Mouse (Mus musculus) neutrophil, adult 5-6 weeks (primary cell): ENCODE results near the gene Alpk3. TPM values are rescaled to one million over a fixed set of nuclear protein-coding genes. Genes with fewer than 3 reads are reported as not detected.
A peak's percentile ranks its signal among the peaks of the same experiment; 100 is the strongest.

ENCODE experiments used
- ATAC-seq: fragments of 151-379, 151-347 bp; 2 replicates; pipeline ENCODE4 v1.8.0; 2017; ENCODE audit warnings: mild to moderate bottlenecking, moderate TSS enrichment; ENCODE audit not compliant: insufficient number of reproducible peaks, poor library complexity, low FRiP score, severe bottlenecking; ENCODE audit errors: extremely low read depth
- total RNA-seq: library from RNA; stranded (forward); fragments of 200-1000 nt; gene quantifications from 2 replicates; pipeline ENCODE4 v1.2.3, GENCODE M21; 2017

The Alpk3 gene
- total RNA-seq: 0.12 and 0.25 TPM in 2 replicates

DNA sequence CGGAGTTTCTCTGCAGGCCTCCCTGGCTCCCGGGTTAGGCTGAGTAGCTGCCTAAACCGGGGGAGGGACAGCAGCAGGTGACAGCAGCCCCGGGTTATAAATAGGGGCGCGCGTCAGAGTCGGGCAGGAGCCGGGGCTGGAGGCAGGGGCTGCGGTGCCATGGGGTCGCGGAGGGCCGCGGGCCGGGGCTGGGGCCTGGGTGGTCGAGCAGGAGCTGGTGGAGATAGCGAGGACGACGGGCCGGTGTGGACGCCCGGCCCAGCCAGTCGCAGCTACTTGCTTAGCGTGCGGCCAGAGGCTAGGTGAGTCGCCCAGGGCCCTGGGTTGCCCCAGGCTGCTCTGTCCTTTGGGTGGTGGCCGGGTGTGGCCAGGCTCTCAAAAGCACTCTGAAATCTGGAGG is at the start of gene Alpk3:
Alpk3 (plus strand) TSS at position 130 of the 400 bp plus-strand sequence.
- ATAC-seq: no peak

DNA sequence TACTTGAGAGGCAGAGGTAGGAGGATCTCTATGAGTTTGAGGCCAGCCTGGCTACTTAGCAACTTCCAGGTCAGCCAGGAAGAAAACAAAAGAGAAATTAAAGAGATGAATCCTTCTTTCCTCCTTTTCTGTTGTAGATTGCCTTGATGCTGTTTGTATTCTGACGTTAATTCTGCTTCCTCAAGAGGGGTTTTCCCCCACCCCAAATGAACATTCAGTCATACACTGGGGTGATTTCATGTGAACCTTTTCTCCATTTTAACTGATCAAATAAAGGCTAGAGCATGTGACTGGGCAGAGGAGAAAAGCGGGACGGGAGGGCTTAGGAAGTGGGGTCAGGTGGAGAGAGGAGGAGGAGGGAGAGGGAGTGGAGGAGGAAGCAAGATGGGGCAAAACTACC is 49.1 kb upstream of the Alpk3 start:
- no peak for ATAC-seq

DNA sequence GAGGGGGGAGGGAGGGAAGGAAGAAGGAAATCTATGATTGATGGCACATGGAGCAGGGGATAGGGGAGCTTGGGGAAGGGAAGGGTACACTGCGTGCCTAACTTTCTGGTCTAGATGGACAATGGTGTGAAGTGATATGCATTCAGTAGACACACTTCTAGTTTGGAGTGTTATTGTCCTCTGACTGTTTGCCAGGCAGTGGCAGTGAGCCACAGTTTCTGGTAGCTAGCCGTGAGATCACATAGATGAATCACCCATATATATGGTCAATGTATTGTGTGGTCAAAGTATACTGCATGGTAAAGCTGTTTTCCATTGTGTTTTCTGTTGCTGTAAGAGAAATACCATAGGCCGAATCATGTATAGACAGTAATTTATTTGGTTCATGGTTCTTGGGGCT is 45.8 kb upstream of the Alpk3 start:
- no peak for ATAC-seq

DNA sequence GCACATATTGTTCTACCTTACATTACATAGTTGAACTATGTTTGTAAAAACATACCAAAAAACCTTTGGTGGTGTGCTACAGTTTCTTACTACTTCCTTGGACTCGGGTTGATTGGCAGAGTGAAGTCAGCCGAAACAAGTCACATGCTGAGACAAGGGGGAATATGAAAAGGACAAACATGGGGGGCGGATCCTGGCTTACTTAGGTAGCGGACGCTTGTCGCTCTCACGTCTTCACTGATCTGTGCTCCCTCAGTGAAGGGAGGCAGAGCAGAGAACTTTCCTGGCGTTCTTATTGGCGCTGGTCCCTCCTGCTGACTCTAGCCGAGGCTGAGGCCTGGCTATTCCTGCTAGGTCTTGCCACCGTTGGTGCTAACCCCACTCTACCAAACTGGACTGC is 37.1 kb upstream of the Alpk3 start:
- no peak for ATAC-seq

DNA sequence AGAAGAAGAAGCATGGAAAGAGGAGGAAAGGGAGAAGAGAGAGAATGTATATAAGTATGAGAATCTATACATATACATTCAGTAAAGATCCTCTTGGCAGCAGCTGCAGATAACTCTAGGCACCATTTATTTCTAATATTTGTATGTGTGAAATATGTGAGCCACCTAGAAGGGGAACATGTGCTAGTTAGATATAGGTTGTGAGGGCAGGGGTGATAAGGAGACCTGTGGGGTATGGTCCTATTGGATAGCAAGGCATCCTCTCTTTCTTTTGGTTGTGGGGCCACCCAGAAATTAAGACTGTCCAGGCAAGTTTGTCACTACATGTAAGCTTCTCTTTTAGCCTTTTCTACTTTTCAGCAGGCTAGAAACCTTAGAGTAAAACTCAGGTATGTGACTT is 34.7 kb upstream of the Alpk3 start:
- no peak for ATAC-seq

DNA sequence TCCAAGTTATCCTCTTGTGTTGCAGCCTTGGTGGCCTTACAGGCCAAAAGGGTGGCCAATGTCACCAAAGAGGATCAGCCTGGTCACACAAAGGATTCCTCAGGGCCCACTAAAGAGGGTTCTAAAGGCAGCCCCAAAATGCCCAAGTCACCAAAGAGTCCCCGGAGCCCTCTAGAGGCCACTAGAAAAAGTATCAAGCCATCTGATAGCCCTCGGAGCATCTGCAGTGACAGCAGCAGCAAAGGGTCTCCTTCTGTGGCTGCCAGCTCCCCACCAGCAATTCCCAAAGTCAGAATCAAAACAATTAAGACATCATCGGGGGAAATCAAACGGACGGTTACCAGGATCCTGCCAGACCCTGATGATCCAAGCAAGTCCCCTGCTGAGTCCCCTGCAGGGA is 33.3 kb upstream of the Alpk3 start:
- 0 out of 2 replicates have a peak, but pooled peaks have one; percentile 19 for ATAC-seq

DNA sequence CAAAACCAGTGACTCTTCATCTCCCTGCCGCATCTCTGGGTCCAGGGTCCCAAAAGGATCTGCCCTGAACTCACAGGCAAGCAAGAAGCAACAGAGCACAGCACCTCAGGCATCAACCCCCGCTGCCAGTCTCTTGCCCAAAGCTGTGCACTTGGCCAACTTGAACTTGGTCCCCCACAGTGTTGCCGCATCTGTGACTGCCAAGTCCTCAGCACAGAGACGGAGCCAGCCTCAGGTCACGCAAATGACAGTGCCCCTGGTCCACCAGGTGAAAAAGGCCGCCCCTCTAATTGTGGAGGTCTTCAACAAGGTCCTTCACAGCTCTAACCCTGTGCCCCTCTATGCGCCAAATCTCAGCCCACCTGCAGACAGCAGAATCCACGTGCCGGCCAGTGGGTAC is 32.7 kb upstream of the Alpk3 start:
- ATAC-seq: no peak

DNA sequence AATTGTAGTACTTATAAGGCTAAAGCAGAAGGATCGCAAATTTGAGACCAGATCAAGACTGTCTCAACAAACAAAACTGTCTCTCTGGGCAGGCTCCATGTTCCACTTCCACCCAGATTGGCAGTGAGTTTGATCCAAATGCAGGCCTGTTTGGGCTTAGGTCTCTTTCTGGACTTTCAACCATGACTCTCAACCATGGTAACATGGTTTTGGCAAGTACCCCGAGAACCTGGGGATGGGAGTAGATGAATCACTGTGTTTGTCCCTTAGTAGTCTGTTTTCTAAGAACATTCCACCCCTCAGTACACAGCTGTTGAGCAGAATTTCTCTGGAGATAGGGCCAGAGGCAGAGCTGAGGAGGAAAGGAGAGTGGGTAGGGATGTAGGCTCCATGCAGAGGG is 31.6 kb upstream of the Alpk3 start:
- ATAC-seq: no peak

DNA sequence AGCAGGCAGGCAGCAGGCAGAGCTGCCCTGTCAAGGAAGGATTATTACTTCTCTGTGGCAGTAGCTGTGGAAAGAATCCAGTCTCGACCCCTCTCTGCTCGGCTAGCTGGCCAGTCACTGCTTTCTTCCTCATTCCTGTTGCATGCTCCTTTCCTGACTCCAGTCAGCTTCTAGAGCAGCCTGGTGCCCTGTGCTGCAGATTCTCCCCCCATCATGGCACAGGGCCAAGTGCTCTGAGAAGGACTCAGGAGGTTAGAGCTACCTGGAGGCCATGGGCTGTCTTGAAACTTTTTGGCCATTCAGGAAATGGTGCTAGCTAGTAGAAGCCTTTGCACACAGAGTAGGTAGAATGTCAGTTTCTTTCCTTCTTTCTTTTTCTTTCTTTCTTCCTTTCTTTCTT is 17.7 kb upstream of the Alpk3 start:
- ATAC-seq: no peak

DNA sequence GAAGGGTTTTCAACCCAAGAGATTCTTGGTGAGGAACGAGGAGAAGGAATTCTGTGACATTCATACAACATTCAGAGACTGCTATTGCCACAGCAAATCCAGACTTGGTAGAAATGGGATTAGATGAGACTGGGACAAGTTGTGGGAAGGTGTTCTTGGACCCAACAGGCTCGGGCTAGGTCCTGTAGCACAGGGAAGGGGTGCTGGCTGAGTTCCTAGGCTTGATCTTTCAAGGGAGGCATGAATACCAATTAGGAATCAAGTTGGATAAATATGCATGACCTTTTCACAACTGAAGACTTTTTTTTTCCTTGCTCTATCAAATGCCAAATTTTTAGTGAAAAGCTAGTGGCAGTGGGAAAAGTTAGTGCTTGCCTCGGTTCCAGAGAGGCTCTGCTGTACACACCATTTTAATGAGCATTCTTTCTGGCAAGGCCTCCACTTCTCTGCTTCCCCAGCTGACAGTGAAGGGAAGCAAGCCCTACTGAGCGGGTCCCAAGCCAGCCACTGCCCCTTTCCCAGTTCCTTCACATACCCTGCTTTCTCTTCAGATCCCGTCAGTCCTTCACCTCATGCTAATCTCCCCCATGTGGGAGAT is 14.3 kb upstream of the Alpk3 start:
- no peak for ATAC-seq

DNA sequence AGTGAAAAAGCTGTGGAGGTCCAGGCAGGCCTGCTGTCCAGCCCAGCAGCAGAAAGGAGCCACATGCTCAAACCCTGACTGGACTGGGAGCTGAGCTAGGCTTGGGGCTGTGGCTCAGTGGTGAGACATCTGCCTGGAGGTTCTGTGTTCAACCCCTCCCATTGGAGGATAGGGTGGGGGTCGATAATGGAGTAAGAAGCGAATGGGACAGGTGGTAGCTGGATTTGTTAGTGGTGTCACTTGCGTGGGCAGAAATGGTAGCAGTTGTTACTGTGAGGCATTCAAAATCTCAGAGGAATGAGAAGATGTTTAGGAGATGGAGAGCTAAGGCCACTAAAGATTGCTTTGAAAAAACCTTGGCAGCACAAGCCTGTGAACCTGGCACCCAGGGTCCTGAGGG is 9.6 kb upstream of the Alpk3 start:
- no peak for ATAC-seq

DNA sequence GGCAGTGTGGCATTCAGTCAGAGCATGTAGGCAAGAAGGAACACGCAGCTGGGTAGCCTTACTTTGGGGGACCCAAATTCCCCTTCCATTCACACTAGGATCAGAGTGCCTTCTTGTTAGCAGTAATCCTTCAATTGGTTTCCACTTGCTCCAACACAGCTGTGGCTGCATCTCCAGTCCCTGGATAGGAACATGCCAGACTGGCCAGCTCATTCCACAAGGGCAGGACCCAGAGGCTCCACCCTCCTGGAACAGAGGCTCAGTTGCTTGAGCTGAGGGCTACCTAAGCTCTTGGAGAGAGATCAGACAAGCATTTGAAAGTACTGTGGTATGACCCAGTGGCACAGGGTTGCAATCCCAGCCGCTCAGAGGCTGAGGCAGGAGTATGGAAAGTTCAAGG is 8.9 kb upstream of the Alpk3 start:
- no peak for ATAC-seq

DNA sequence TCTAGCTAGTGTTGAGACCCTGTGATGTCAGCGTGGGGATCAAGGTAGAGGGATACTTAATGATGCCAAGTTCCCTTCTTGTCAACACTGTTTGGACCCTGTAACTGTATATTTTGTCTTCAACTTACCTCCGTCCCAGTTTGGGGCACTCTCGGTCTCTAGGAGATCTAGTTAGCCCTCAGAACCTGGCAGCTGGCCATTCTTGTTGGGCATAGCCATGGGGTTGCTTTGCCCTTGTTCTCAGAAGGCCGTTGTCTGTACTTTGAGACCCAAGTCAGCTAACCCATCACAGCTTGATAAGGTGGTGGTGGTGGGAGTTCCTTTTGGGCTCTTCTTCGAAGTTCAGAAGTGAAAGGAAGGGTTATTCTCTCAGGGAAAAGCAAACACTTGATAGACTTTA is 7.4 kb upstream of the Alpk3 start:
- no peak for ATAC-seq

DNA sequence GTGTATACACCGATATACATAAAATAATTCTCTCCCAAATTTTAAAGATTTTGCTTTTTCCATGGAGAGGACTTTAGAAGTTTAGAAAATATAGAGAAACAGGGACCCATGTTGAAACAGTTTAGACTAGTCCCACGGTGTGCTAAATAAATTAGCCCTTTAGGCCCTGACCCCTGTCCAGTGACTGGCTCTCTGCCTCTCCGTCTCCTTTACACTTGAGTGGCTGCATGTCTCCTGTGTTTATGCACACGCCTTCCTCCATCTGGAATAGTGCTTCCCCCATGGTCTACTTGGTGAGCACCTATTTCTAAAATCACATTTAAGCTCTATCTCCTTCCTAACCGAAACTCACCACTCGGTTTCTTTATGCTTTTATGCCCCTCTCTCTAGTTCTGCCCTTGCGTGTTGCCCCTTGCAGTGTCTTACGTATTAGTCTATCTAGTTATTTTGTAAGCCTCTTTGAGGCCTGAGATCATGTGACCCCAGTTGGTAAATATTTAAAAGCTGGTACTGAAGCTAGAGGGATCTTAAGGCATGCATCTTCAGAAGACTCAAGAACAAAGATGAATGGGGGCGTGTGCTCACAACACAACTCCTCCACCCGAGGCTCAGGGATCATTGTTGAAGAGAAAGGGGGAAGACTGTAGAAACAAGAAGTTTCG is 1.6 kb upstream of the Alpk3 start:
- ATAC-seq: no peak

DNA sequence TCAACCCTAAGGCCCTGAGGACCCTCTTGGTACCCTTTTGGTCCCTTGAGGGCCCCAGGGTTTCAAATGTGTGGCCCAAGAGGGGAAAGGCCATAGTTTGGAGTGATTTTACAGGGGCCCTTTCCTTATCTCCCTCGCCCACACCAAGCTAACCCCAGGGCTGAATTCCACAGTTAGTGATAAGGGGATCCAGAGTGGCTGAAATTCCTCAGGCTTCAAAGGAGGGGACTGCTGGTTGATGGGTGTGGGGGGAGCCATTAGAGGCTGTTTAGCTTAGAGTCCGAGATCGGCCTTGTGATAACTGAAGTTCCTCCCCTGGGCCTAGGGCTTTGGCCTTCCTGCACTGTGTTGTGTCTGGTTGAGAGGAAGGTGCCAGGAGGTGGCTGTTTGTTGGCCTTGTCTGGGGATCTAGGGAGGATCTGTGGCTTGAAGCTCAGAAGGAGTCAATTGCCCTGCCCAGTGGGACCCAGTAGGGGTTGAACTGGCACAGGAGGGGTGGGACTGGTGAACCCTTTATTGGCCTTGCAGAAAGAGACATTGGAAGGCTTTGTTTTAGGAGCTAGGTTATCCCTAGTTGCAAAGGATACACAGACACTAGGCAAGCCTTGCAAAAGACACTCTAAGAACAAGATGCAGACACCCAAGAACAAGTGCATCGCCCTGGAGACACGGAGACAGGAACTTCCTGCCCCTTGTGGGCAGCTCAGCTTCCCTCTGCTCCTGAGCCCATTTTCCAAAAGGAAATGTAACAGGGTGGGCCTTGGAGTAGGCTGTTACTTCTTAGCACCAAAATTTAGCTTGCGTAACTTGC is 706 bp downstream of the Alpk3 start:
- no peak for ATAC-seq

DNA sequence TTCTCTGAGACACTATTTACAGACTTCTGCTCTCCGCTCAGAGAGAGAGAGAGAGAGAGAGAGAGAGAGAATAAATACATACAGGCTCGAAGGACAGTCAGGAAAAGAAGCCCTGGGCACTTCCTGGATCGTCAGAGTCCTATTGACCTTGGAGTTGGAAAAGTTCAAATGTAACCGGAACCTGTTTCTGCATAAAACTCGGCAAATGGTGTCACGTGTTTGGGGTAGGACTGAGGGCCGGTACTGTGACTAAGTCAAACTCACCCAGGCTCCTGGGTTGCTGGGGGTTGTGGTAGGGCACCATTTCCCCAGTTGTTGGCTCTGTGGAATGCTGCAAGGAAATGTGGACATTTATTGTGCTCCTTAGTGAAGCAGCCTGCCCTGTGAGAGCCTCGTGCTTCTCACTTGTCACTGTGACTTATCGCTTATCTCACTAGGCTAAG is 1.3 kb downstream of the Alpk3 start:
- ATAC-seq: no peak

DNA sequence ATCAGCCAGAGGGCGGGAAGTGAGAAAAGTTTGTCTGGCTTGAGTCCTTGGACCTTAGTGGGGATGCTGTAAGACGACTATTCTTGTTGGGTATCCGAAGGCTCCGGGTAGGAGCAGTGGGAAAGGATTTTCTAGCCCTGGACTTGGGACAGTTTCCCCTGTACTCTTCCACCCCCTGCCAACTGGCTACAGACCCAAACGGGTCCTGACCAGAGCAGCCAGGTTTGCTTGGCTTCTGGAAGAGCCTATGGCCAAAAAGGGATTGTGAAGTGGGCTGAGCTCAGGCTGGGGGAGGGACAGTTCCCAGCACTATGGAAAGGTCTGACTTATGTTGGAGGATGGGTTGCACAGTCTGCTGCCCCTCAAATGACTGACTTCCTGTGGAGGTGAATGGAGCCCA is 2.0 kb downstream of the Alpk3 start:
- ATAC-seq: no peak

DNA sequence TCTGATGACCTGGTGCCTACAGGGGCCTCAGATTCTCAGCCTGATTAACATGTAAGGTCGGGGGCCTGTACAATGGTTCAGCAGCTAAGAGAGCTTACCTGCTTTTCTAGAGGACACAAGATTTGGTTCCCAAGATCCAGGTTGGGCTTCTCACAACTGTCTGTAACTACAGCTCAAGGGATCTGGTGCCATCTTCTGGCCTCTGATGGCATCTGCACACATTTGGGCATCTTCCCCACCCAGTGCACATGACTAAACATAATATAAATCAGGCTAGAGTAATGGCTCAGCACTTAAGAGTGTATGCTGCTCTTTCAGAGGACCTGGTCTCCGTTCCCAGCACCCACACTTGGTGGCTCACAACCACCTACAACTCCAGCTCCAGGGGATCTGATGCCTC is 3.5 kb downstream of the Alpk3 start:
- peak; percentile 47; the same call in 1 of the 2 replicates for ATAC-seq

DNA sequence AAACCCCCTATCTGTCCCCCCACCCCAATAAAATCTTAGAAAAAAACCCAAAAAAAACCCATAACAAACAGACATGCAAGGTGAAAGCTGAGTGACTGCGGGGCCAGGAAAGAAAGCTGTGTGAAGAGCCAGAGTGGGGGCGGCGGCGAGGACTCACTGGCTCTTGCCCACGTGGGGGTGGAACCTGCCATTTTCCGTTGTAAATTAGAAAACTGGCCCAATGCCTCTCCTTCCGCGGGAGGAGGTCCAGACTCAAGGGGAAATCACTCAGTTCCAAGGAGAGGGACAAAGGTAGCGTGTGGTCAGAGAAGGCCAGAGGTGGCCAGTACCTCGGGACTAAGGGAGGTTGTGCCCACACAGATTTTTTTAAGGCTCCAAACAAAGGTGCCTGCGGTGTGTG is 4.5 kb downstream of the Alpk3 start:
- no peak for ATAC-seq

DNA sequence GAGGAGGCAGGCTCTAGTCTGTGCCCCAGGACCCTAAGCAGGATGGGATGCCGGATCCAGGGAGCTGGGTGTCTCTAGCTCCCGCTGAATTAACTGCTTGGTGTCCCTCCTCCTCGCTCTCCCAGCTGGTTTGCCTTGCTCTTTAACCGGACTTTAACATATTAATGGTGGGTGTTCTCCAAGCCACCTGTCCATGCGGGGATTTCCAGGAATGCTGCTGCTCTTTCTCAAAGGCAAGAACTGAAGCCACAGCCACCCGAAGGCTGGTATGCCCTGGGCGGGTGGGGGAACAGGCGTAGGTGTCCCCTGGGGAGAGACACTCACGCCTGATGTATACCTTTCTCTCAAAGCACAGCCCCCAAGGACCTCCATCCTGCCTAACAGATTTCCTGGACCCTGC is 5.9 kb downstream of the Alpk3 start:
- no peak for ATAC-seq
